In the genomic region with DNA sequence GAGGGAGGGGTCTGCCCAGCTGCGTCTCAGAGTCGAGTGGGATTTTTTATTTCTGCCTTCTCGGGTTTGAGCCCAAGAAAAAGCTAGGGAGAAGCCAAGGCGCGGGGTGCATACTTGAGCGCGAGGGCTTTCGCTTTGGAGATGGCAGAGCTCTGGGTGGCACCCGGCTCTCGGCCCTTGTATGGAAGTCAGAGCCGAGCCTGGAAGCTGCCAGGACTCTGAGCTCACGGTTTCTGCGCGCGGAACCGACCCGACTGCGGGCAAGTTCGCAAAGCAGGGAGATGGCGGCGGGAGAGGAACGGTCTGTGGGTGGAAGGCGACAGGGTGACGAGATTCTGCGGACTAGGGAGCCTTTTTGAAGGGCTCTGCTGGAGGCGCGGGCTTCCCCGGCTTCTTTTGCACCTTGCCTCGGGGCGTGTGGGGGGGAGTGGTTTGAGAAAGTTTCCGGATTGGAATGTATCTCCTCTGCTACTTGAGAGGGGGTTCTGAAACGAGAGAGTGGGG, we compare ENCODE assay signal across 8 mouse cellular contexts. TPM values are rescaled to one million over a fixed set of nuclear protein-coding genes. Genes with fewer than 3 reads are reported as not detected.
DNase-seq lines count a peak whose midpoint lies in the region; ATAC-seq and TF ChIP-seq lines count a peak whose summit lies in the region.

No protein-coding gene starts in this region.

- peak overlapping the region; percentile 83 for H3K4me2 ChIP-seq in hindbrain, postnatal 0 days (ENCODE audit: low read depth, low read length)
- peak overlapping the region; percentile 38 for H3K4me2 ChIP-seq in liver, embryonic 16.5 days (ENCODE audit: low read depth, low read length)

- TF ChIP-seq CTCF in ES-Bruce4 (IDR thresholded peaks at IDR 0.05; ENCODE audit: low read depth, low read length) = no peak
- no peak for TF ChIP-seq CTCF in hindbrain, postnatal 0 days (IDR thresholded peaks at IDR 0.05; ENCODE audit: low read depth)

- peaks cover 13% of the 10 kb centered on the region for H3K4me1 ChIP-seq in ES-Bruce4 (ENCODE audit: control insufficient read depth, insufficient read depth, low read length)
- H3K4me1 ChIP-seq in forebrain, embryonic 10.5 days = peaks cover 68% of the 10 kb centered on the region
- H3K4me1 ChIP-seq in hindbrain, postnatal 0 days (ENCODE audit: insufficient read depth, low read length) = peaks cover 33% of the 10 kb centered on the region
- H3K4me1 ChIP-seq in liver, embryonic 16.5 days (ENCODE audit: control insufficient read depth, low read depth, low read length) = no peaks in the 10 kb centered on the region

- no peaks in the 10 kb centered on the region for H3K27me3 ChIP-seq in ES-Bruce4 (ENCODE audit: control insufficient read depth, insufficient read depth, low read length, poor library complexity, severe bottlenecking)
- H3K27me3 ChIP-seq in forebrain, embryonic 10.5 days (ENCODE audit: poor library complexity, severe bottlenecking) = peaks cover 39% of the 10 kb centered on the region
- H3K27me3 ChIP-seq in hindbrain, postnatal 0 days (ENCODE audit: insufficient read depth, low read length) = no peaks in the 10 kb centered on the region
- peaks cover 43% of the 10 kb centered on the region for H3K27me3 ChIP-seq in liver, embryonic 16.5 days (ENCODE audit: control insufficient read depth, insufficient read depth, low read depth, low read length)

- DNase-seq in forebrain, embryonic 10.5 days (ENCODE audit: extremely low spot score, low spot score) = peak; percentile 48
- DNase-seq in hindbrain, postnatal 0 days (ENCODE audit: low spot score) = peak; percentile 52
- peak; percentile 42 for DNase-seq in right cerebral cortex, postnatal 14 days
- no peak for DNase-seq in frontal cortex, postnatal 36 days (ENCODE audit: low spot score in 2 of 2)
- DNase-seq in layer of hippocampus, postnatal 36 days = no peak

- ATAC-seq in activated CD4-positive, CD25-positive, alpha-beta regulatory T cell, adult 4 months = peak; percentile 34
- no peak for ATAC-seq in hindbrain, postnatal 0 days
- ATAC-seq in liver, embryonic 16.5 days (ENCODE audit: low read depth) = no peak

- under 1% methylated on average over 32 of the region's 32 CpGs for WGBS in forebrain, embryonic 10.5 days
- under 1% methylated on average over 32 of the region's 32 CpGs for WGBS in hindbrain, postnatal 0 days
- WGBS in liver, embryonic 16.5 days (ENCODE audit: insufficient replicate concordance) = 1% methylated on average over 32 of the region's 32 CpGs

- no peak for TF ChIP-seq EP300 in ES-Bruce4 (IDR thresholded peaks at IDR 0.05; ENCODE audit: insufficient read depth, low read depth, low read length)

- no peak overlapping the region for H3K27ac ChIP-seq in ES-Bruce4 (ENCODE audit: insufficient read depth, low read length)
- peak overlapping the region; percentile 80 for H3K27ac ChIP-seq in forebrain, embryonic 10.5 days
- H3K27ac ChIP-seq in hindbrain, postnatal 0 days = peak overlapping the region; percentile 82
- no peak overlapping the region for H3K27ac ChIP-seq in liver, embryonic 16.5 days (ENCODE audit: low read length)

- peak overlapping the region; percentile 97 for H3K4me3 ChIP-seq in ES-Bruce4 (ENCODE audit: low read depth, low read length)
- H3K4me3 ChIP-seq in forebrain, embryonic 10.5 days = peak overlapping the region; percentile 85
- peak overlapping the region; percentile 74 for H3K4me3 ChIP-seq in hindbrain, postnatal 0 days (ENCODE audit: low read length)
- H3K4me3 ChIP-seq in liver, embryonic 16.5 days (ENCODE audit: low read depth, low read length) = peak overlapping the region; percentile 30

- no peaks in the 10 kb centered on the region for H3K36me3 ChIP-seq in ES-Bruce4 (ENCODE audit: control insufficient read depth, insufficient read depth, low read length, poor library complexity, severe bottlenecking)
- no peaks in the 10 kb centered on the region for H3K36me3 ChIP-seq in forebrain, embryonic 10.5 days (replicated peaks)
- no peaks in the 10 kb centered on the region for H3K36me3 ChIP-seq in hindbrain, postnatal 0 days (ENCODE audit: insufficient read depth, low read length)
- H3K36me3 ChIP-seq in liver, embryonic 16.5 days (ENCODE audit: control insufficient read depth, insufficient read depth) = no peaks in the 10 kb centered on the region

- peak overlapping the region; percentile 64 for H3K9ac ChIP-seq in ES-Bruce4 (ENCODE audit: low read depth, poor library complexity, severe bottlenecking)
- peak overlapping the region; percentile 65 for H3K9ac ChIP-seq in hindbrain, postnatal 0 days (replicated peaks; ENCODE audit: low read length)
- H3K9ac ChIP-seq in liver, embryonic 16.5 days (ENCODE audit: low read depth, low read length) = no peak overlapping the region

- no peaks in the 10 kb centered on the region for H3K9me3 ChIP-seq in ES-Bruce4 (replicated peaks; ENCODE audit: control insufficient read depth, insufficient read depth, low read length, poor library complexity, severe bottlenecking)
- H3K9me3 ChIP-seq in forebrain, embryonic 10.5 days = no peaks in the 10 kb centered on the region
- no peaks in the 10 kb centered on the region for H3K9me3 ChIP-seq in hindbrain, postnatal 0 days (ENCODE audit: low read length)
- no peaks in the 10 kb centered on the region for H3K9me3 ChIP-seq in liver, embryonic 16.5 days (replicated peaks; ENCODE audit: control insufficient read depth, low read length)

- no peak for TF ChIP-seq POLR2A in ES-Bruce4 (IDR thresholded peaks at IDR 0.05; ENCODE audit: insufficient read depth, low read length)

RNA-seq across cellular contexts. Expression of a gene that starts 1.2 kb away (rescaled TPM):
- polyA plus RNA-seq in ES-Bruce4 (2011; ENCODE audit: insufficient read depth, insufficient read length, low read depth, missing spikeins) = 32.2 and 33.3 TPM in 2 replicates
- polyA plus RNA-seq in activated CD4-positive, CD25-positive, alpha-beta regulatory T cell, adult 4 months (2017; shearing (Covaris generic)) = 1 to 10 TPM; 1.3 TPM
- 6.3 and 6.8 TPM in 2 replicates for polyA plus RNA-seq in forebrain, embryonic 10.5 days (2016; fragmentation: Nextera tagmentation; extraction: Ambion mirVana)
- total RNA-seq in hindbrain, postnatal 0 days (2014; rRNA removed) = 86.5 and 89.9 TPM in 2 replicates
- 20.4 and 21.4 TPM in 2 replicates for polyA plus RNA-seq in hindbrain, postnatal 0 days (2015; fragmentation: Nextera tagmentation; extraction: Ambion mirVana)
- polyA plus RNA-seq in liver, embryonic 16.5 days (2015; fragmentation: Nextera tagmentation; extraction: Ambion mirVana) = 0.06 and 0.08 TPM in 2 replicates
- 10 to 100 TPM; 25.7 to 29.2 TPM for total RNA-seq in layer of hippocampus, postnatal 36 days (2021)

Comparison
In these comparisons a context has a peak if more than half of its experiments do, and no peak if none do; other contexts are left out.
1. H3K27ac ChIP-seq: peak in forebrain, embryonic 10.5 days (single experiment) and hindbrain, postnatal 0 days (single experiment); none in ES-Bruce4 (single experiment) and liver, embryonic 16.5 days (single experiment).
2. H3K4me3 ChIP-seq: peak in every context shown above with its lines; median percentile 97 in ES-Bruce4; 85 in forebrain, embryonic 10.5 days; 74 in hindbrain, postnatal 0 days; 30 in liver, embryonic 16.5 days.
3. DNase-seq: peak in forebrain, embryonic 10.5 days (single experiment), hindbrain, postnatal 0 days (single experiment) and right cerebral cortex, postnatal 14 days (single experiment); none in frontal cortex, postnatal 36 days (0 of 2) and layer of hippocampus, postnatal 36 days (0 of 2).